Comparison of ENCODE assay signal across 8 mouse cellular contexts in genomic region chr11:116335244-116336036, GRCm38 (mm10). TPM values are rescaled to one million over a fixed set of nuclear protein-coding genes. Genes with fewer than 3 reads are reported as not detected.
DNase-seq lines count a peak whose midpoint lies in the region; ATAC-seq lines count a peak whose summit lies in the region.

Gene Foxj1 (minus strand): TSS chr11:116335399.

- DNase-seq in adipocyte (ENCODE audit: low spot score), result peak; percentile 79
- DNase-seq in embryo, embryonic 10 days (ENCODE audit: low spot score), result peak; percentile 96
- DNase-seq in gastrocnemius, postnatal 14 days, result peak; percentile 92
- DNase-seq in left cerebral cortex, postnatal 10 days (ENCODE audit: extremely low spot score in 1 of 2, low spot score in 2 of 2), result peak; percentile 96 to 97
- DNase-seq in right cerebral cortex, postnatal 25 days, result peak; percentile 94
- DNase-seq in urinary bladder, postnatal 4 days (ENCODE audit: low spot score in 2 of 2), result peak; percentile 93 to 95

- intact Hi-C loops in gastrocnemius, postnatal 14 days (cut with DNase I; ENCODE audit: low total_unique reads), result no loop called here
- intact Hi-C loops in left cerebral cortex, postnatal 10 days (cut with DNase I), result no loop called here

- ATAC-seq in inflammation-experienced regulatory T-cells, adult 6 months, result peak; percentile 97
- ATAC-seq in megakaryocyte-erythroid progenitor cell, adult 5-6 weeks (replicated peaks; ENCODE audit: low FRiP score, low TSS enrichment, poor library complexity, severe bottlenecking), result peak; percentile 86

RNA-seq across cellular contexts. Expression of gene Foxj1, which starts in this region (rescaled TPM):
- under 1 TPM; 0.22 to 0.27 TPM for total RNA-seq in gastrocnemius, postnatal 14 days (2021)
- not detected for polyA plus RNA-seq in inflammation-experienced regulatory T-cells, adult 6 months (2017; shearing (Covaris generic))
- 1 to 10 TPM; 2.7 to 3.9 TPM for total RNA-seq in left cerebral cortex, postnatal 10 days (2021)
- total RNA-seq in megakaryocyte-erythroid progenitor cell, adult 5-6 weeks (2014; fragmentation: Nextera tagmentation), result 0.26 TPM in 1 of 2 replicates, not detected in the other
- not detected in 2 replicates for total RNA-seq in megakaryocyte-erythroid progenitor cell, adult 5-6 weeks (2017)

Comparison
In these comparisons a context has a peak if more than half of its experiments do, and no peak if none do; other contexts are left out.
1. Peak in every context shown above with its lines: DNase-seq and ATAC-seq.
2. Peak in DNase-seq in gastrocnemius, postnatal 14 days; RNA of the gene not detected or under 1 TPM.
3. Peak in ATAC-seq in inflammation-experienced regulatory T-cells, adult 6 months; RNA of the gene not detected or under 1 TPM.
4. Peak in ATAC-seq in megakaryocyte-erythroid progenitor cell, adult 5-6 weeks; RNA of the gene not detected or under 1 TPM.